Mouse (Mus musculus) liver, adult 2 months (tissue): ENCODE measurements around the gene Erich4.

Experiments used
- CTCF ChIP-seq: fragments of 200-500 bp; IDR thresholded peaks from 2 replicates; pipeline ENCODE4 v1.5.1; 2011; ENCODE audit warnings: low read depth, low read length, control low read depth
- POLR2A ChIP-seq: fragments of 200-500 bp; IDR thresholded peaks from 2 replicates; pipeline ENCODE4 v1.6.1; 2011; ENCODE audit warnings: low read length, control low read depth; ENCODE audit not compliant: insufficient read depth; ENCODE audit errors: extremely low read depth

GRCm38 (mm10) chr7:25607196-25607595, 8.5 kb downstream of the Erich4 start:
- TF ChIP-seq CTCF (no peak), POLR2A (no peak)
